Mouse (Mus musculus) heart, embryonic 14.5 days (tissue): Measurements from ENCODE around the gene Btbd10. TPM values are rescaled to one million over a fixed set of nuclear protein-coding genes. Genes with fewer than 3 reads are reported as not detected.

Source experiments
- ATAC-seq: fragments of 200-750 bp; cut with Nextera tagmentation; 2 replicates; pipeline ENCODE4 v1.8.0; 2017; ENCODE audit warnings: low read depth, moderate TSS enrichment; ENCODE audit not compliant: insufficient number of reproducible peaks, insufficient read depth, low FRiP score
- H3K27ac ChIP-seq, 2 experiments: fragments of 200-500 bp in 1 of 2; fragments of 300-500 bp in 1 of 2; sonication (generic) in 1 of 2; replicated peaks in 1 of 2; 2 replicates each; pipeline ENCODE4 v1.5.1; 2012 to 2014; ENCODE audit warnings: low read depth in 2 of 2, low read length in 2 of 2, control low read depth in 1 of 2, mild to moderate bottlenecking in 1 of 2, mixed read lengths in 1 of 2; ENCODE audit not compliant: control insufficient read depth in 1 of 2, insufficient read depth in 1 of 2
- H3K27me3 ChIP-seq: fragments of 300-500 bp; sonication (generic); 2 replicates; pipeline ENCODE4 v1.6.1; 2014; ENCODE audit warnings: mild to moderate bottlenecking, low read length, control low read depth; ENCODE audit not compliant: control insufficient read depth, insufficient read depth
- H3K36me3 ChIP-seq: fragments of 300-500 bp; sonication (generic); 2 replicates; pipeline ENCODE4 v1.6.1; 2014; ENCODE audit warnings: mild to moderate bottlenecking, control low read depth, low read length, mixed read lengths; ENCODE audit not compliant: control insufficient read depth, insufficient read depth
- H3K4me1 ChIP-seq, 2 experiments: fragments of 200-500 bp in 1 of 2; fragments of 300-500 bp in 1 of 2; sonication (generic) in 1 of 2; 2 replicates each; pipeline ENCODE4 v1.6.1; 2012 to 2014; ENCODE audit warnings: low read length in 2 of 2, control low read depth in 1 of 2, mixed read lengths in 1 of 2; ENCODE audit not compliant: control insufficient read depth in 2 of 2, insufficient read depth in 2 of 2
- H3K4me2 ChIP-seq: fragments of 300-500 bp; sonication (generic); 2 replicates; pipeline ENCODE4 v1.6.1; 2014; ENCODE audit warnings: mild to moderate bottlenecking, low read length
- H3K4me3 ChIP-seq, 2 experiments: fragments of 200-500 bp in 1 of 2; fragments of 300-500 bp in 1 of 2; sonication (generic) in 1 of 2; 2 replicates each; pipeline ENCODE4 v1.5.1; 2012 to 2014; ENCODE audit warnings: low read length in 2 of 2, mild to moderate bottlenecking in 2 of 2, control low read depth in 1 of 2, low read depth in 1 of 2, moderate library complexity in 1 of 2; ENCODE audit not compliant: control insufficient read depth in 1 of 2, insufficient read depth in 1 of 2
- H3K9ac ChIP-seq: fragments of 300-500 bp; sonication (generic); 2 replicates; pipeline ENCODE4 v1.6.1; 2014; ENCODE audit warnings: mild to moderate bottlenecking, low read length
- H3K9me3 ChIP-seq: fragments of 300-500 bp; sonication (generic); 2 replicates; pipeline ENCODE4 v1.6.1; 2016; ENCODE audit warnings: low read length, control low read depth; ENCODE audit not compliant: control insufficient read depth
- WGBS: fragments of 180-500 bp; shearing (Covaris S2); extraction: QIAGEN DNeasy Blood & Tissue Kit; methylation state at CpG from one replicate; pipeline ENCODE4 v1.1.7; 2014; 5-methylcytosine and 5-hydroxymethylcytosine counted together
- polyA plus RNA-seq: library from polyadenylated mRNA; unstranded; fragments of >200 nt; fragmentation: Nextera tagmentation; extraction: Ambion mirVana; gene quantifications from 2 replicates; pipeline ENCODE4 v1.2.1, GENCODE M21; 2014

The Btbd10 gene
- polyA plus RNA-seq, 1 experiment from 2014 or later, result 24.6 TPM

DNA sequence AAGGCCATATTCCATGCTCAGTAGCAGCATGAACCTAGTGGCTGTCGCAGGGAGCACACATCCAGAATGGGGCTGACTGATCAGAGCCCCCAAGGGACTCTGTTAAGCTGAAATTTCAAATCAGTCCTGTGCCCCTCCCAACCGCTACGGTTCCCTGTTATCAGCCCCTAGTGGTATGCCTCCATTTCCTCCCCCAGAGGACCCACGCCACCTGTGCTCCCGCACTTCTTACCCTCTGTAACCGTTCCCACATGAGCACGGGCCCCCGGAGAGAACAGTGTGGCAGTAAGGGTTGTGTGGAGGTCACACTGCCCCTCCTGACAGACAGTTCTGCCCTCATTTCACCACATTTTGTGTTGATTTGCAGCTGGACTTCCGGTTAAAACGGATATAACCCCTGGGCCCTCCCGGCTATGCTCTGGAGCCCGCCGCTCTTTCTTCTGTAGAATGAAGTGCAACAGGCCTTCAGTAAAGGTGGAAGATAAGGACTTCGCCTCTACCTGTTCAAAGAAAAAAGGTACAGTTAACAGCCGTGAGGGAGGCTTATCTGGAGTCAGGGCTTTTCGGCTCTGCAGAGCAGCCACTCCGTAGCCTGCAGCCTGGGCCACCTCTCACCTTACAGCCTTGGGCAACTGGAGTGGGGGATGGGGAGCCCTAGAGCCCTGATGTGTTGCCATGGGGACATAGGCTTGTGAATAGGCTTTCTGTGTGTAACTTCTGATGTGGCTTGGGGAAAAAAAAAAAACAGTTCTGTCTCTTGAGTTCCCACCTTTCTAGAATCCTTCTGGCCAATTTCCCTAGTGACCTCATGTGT, 73.9 kb downstream of the Btbd10 start:
- WGBS, result 29% methylated on average over 17 of the region's 17 CpGs
- Histone ChIP-seq H3K9me3 (no peaks in the 10 kb centered on the region), H3K27ac (no peak overlapping the region), H3K27me3 (no peaks in the 10 kb centered on the region), H3K9ac (no peak overlapping the region), H3K4me3 (no peak overlapping the region; a peak in 1 of 4 replicates), H3K4me2 (peak overlapping the region; percentile 42; the same call in 1 of the 2 replicates), H3K36me3 (peaks cover 10% of the 10 kb centered on the region), H3K4me1 (peaks cover 7% of the 10 kb centered on the region in 2 experiments)
- no peak for ATAC-seq

GRCm38 (mm10) chr7:113294598-113294997, 74.6 kb downstream of the Btbd10 start:
- no peaks in the 10 kb centered on the region for H3K27me3 ChIP-seq
- peaks cover 7% of the 10 kb centered on the region in 2 experiments for H3K4me1 ChIP-seq
- peaks cover 10% of the 10 kb centered on the region for H3K36me3 ChIP-seq
- H3K27ac ChIP-seq, result no peak overlapping the region
- H3K9me3 ChIP-seq, result no peaks in the 10 kb centered on the region
- 84% methylated on average over 6 of the region's 6 CpGs for WGBS
- no peak overlapping the region for H3K4me3 ChIP-seq
- no peak overlapping the region for H3K9ac ChIP-seq
- no peak overlapping the region for H3K4me2 ChIP-seq
- ATAC-seq, result no peak

GRCm38 (mm10) chr7:113292193-113292592, 77.0 kb downstream of the Btbd10 start:
- no peak overlapping the region for H3K27ac ChIP-seq
- H3K9me3 ChIP-seq, result no peaks in the 10 kb centered on the region
- no peaks in the 10 kb centered on the region for H3K27me3 ChIP-seq
- H3K4me3 ChIP-seq, result no peak overlapping the region
- H3K36me3 ChIP-seq, result peaks cover 14% of the 10 kb centered on the region
- H3K4me2 ChIP-seq, result no peak overlapping the region
- peaks cover 7% of the 10 kb centered on the region in 2 experiments for H3K4me1 ChIP-seq
- WGBS, result 73% methylated on average over 4 of the region's 4 CpGs
- no peak overlapping the region for H3K9ac ChIP-seq
- no peak for ATAC-seq

DNA sequence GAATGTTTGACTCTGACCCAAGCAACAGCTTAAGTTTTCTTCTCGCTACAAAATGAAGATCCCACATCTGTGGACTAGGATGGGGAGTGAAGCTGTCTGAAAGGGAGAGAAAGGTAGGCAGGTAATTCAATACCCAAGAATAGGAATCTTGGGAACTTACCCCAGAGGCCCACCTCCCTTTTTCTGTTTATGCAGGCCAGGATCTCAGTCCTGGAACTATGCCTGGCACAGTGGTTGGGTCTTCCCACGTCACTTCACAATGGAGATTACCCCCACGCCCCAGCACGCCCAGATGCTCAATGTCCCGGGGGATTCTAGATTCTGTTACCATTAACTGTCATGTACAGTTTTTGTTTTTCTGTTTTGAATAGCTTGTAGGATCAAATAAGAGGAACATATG, 77.5 kb downstream of the Btbd10 start:
- no peak overlapping the region for H3K9ac ChIP-seq
- no peak overlapping the region for H3K4me2 ChIP-seq
- ATAC-seq, result no peak
- no peak overlapping the region for H3K27ac ChIP-seq
- H3K27me3 ChIP-seq, result no peaks in the 10 kb centered on the region
- H3K4me1 ChIP-seq, result peaks cover 7% of the 10 kb centered on the region in 2 experiments
- 83% methylated on average over 5 of the region's 5 CpGs for WGBS
- H3K36me3 ChIP-seq, result peaks cover 14% of the 10 kb centered on the region
- H3K9me3 ChIP-seq, result no peaks in the 10 kb centered on the region
- H3K4me3 ChIP-seq, result no peak overlapping the region

GRCm38 (mm10) chr7:113289211-113289610, 80.0 kb downstream of the Btbd10 start:
- H3K9ac ChIP-seq, result no peak overlapping the region
- no peak for ATAC-seq
- H3K27ac ChIP-seq, result no peak overlapping the region
- H3K4me2 ChIP-seq, result no peak overlapping the region
- no peak overlapping the region for H3K4me3 ChIP-seq
- no peaks in the 10 kb centered on the region for H3K27me3 ChIP-seq
- 86% methylated on average over 1 of the region's 1 CpGs for WGBS
- H3K36me3 ChIP-seq, result peaks cover 18% of the 10 kb centered on the region
- H3K9me3 ChIP-seq, result no peaks in the 10 kb centered on the region
- H3K4me1 ChIP-seq, result no peaks in the 10 kb centered on the region

DNA sequence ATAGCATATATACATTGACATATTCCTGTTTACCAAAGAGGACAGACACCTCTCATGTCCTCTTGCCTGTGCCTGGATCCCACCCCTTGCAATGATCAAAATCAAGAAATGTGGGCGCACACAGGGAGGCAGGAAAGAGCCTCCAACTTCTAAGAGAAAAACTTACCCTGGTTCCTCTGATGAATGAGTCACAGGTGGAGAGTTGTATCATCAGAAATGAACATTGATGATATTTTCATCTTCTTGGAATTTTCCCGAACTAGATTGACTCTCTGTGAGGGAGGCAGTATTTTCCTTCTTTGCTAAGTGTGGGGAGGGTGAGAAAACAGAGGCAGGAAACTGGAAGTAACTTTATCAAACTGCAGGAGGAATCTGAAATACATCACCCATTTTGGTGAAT, 83.8 kb downstream of the Btbd10 start:
- no peaks in the 10 kb centered on the region for H3K9me3 ChIP-seq
- no peak overlapping the region for H3K4me2 ChIP-seq
- H3K4me1 ChIP-seq, result no peaks in the 10 kb centered on the region
- ATAC-seq, result no peak
- H3K27me3 ChIP-seq, result no peaks in the 10 kb centered on the region
- H3K27ac ChIP-seq, result no peak overlapping the region
- no peak overlapping the region for H3K9ac ChIP-seq
- peaks cover 21% of the 10 kb centered on the region; the same call in 1 of the 2 replicates for H3K36me3 ChIP-seq
- no peak overlapping the region for H3K4me3 ChIP-seq
- 75% methylated on average over 2 of the region's 2 CpGs for WGBS

DNA sequence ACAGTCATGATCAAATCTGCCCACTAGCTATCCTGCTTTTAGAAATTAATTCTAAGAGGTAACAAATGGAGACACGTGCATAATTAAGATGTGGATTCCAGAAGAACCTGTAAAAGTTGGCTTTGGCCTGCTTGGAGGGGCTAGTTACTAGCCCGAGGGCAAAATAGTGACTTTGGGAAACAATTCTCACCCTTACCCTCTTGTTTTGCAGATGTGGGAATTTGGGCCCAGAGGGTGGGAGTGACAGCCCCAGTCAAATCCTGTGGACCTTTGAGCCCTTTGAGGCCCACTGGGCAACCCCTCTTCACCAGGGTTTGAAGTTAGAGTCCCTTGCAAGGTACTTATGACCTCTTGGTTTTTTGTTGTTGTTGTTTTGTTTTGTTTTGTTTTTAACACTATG, 89.9 kb downstream of the Btbd10 start:
- Histone ChIP-seq H3K9me3 (no peaks in the 10 kb centered on the region), H3K4me2 (no peak overlapping the region), H3K4me3 (no peak overlapping the region), H3K36me3 (peaks cover 7% of the 10 kb centered on the region; the same call in 1 of the 2 replicates), H3K27me3 (no peaks in the 10 kb centered on the region), H3K9ac (no peak overlapping the region), H3K27ac (no peak overlapping the region), H3K4me1 (0 out of 4 replicates have a peak, but pooled peaks cover 0 to 3% of the 10 kb centered on the region in 2 experiments)
- ATAC-seq, result no peak
- 68% methylated on average over 2 of the region's 2 CpGs for WGBS
